Mouse (Mus musculus) cerebellum, adult 8-10 months (tissue): ENCODE results near the gene Gm20809.
"Not testable (repeated sequence)": the region's sequence is repeated elsewhere in the genome, so short reads cannot be mapped to it uniquely, and the experiment has no call there.

Experiments used
- DNase-seq: peaks from one replicate; pipeline ENCODE4 v3.0.0; 2022

Gene Gm20809

DNA sequence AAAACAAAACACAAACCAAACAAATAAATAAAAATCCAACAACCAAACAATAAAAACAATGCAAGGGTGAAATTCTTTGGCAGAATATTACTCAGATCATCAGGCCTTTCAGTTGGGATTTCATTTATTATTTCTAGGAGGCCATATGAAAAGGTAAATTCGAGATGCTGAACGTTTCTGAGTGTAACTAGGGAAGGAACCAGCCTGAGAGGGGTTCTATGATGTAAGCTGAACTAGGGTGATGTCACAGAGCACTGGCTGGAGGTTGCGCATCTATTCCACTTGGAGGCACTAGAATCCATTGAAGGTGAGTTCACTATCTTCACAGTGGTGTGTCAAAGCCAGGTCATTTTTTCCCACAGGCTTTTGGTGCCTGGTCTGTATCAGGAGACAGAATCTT lies at the start of gene Gm20809:
Gene Gm20809 (plus strand): TSS at position 301 of the 400 bp plus-strand sequence.
- DNase-seq, result not testable (repeated sequence)
